Mouse (Mus musculus) E14TG2a.4 (cell line): ENCODE measurements around the gene Lbx1.

Experiments used
- H3K27me3 ChIP-seq: 2 replicates; pipeline ENCODE4 v1.6.1; 2014; ENCODE audit warnings: low read length, control low read depth; ENCODE audit not compliant: insufficient read depth
- H3K36me3 ChIP-seq: 2 replicates; pipeline ENCODE4 v1.6.1; 2014; ENCODE audit warnings: low read length, control low read depth; ENCODE audit not compliant: insufficient read depth
- H3K4me1 ChIP-seq: replicated peaks from 2 replicates; pipeline ENCODE4 v1.6.1; 2014; ENCODE audit warnings: low read depth, low read length, control low read depth
- H3K4me3 ChIP-seq: replicated peaks from 2 replicates; pipeline ENCODE4 v1.5.1; 2014; ENCODE audit warnings: mild to moderate bottlenecking, low read length
- H3K9me3 ChIP-seq: 2 replicates; pipeline ENCODE4 v1.6.1; 2014; ENCODE audit warnings: low read length, control low read depth
- CTCF ChIP-seq: conservative IDR thresholded peaks from 2 replicates; pipeline ENCODE4 v1.5.1; 2014; ENCODE audit warnings: low read length
- NANOG ChIP-seq: IDR thresholded peaks from 2 replicates; pipeline ENCODE4 v1.6.1; 2014; ENCODE audit warnings: borderline replicate concordance, low read length, mixed read lengths
- POU5F1 ChIP-seq: IDR thresholded peaks from 2 replicates; pipeline ENCODE4 v1.6.1; 2014; ENCODE audit warnings: low read length, borderline replicate concordance

Gene Lbx1

DNA sequence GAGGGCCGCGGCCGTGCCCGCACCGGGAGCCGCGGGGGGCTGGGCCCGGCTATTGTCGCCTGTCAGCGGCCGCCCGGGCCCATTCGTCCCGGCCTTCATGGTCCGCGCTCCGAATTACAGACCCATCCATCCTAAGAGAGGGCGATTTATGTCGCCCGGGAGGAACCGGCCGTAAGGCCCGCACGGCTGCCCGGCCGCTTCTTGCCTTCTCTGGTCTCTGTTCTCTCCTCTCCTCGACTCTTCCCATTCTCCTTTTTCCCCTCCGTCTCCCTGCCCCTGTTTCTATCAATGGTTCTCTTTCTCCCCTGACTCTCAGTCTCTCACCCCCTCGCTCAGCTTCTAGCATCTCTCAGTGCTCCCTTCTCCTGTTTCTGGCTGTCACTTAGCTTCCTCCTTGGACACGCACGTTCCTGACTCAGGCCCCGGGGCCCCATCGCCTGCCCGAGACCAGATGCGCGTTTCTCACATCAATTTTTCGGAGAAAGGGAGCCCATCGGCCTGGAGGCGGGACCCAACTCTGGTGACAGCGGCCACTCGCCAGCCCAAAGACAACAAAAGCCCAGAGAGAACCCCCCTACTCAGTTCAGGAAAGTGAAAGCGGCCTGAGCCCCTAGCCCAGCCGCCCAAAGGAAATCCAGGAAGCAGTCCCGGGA is 4.1 kb downstream of the Lbx1 start:
- TF ChIP-seq POU5F1 (no peak), NANOG (no peak), CTCF (no peak)
- peaks cover 95% of the 10 kb centered on the region for H3K27me3 ChIP-seq

DNA sequence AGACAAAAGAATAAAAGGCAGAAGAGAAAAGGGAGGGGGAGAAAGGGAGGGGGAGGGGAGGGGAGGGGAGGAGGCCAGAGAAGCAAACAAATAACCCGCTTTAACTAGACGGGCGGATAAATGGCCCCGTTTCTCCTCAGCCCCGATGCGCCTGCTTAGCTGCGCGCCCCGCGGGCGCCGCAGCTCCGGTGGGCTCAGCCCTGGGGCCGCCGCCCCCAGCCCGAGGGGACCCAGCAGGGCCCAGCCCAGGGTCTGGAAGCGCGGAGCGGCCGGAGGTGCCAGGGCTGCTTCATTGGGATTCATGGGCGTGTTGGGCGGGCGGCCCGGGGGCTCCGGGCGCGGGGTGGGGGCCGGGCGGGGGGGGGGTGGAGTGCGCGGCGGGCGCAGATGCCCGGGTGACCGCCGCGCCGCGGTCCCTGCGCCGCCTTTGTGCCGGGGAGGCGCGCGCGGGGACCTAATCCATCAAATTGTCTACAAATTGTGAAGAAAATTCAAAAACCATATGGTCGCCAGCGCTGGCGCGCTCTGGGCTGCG is 4.7 kb downstream of the Lbx1 start:
- H3K36me3 ChIP-seq = no peaks in the 10 kb centered on the region
- TF ChIP-seq NANOG = no peak
- no peak for TF ChIP-seq POU5F1
- no peak for TF ChIP-seq CTCF
- H3K4me1 ChIP-seq = peaks cover 39% of the 10 kb centered on the region
- no peaks in the 10 kb centered on the region for H3K9me3 ChIP-seq
- H3K4me3 ChIP-seq = peak overlapping the region; percentile 46; the same call in 1 of the 2 replicates
- peaks cover 95% of the 10 kb centered on the region for H3K27me3 ChIP-seq

More for the DNA sequence above, 4.1 kb downstream of the Lbx1 start:
- Histone ChIP-seq H3K4me1 (peaks cover 45% of the 10 kb centered on the region), H3K9me3 (no peaks in the 10 kb centered on the region), H3K36me3 (no peaks in the 10 kb centered on the region), H3K4me3 (peak overlapping the region; percentile 46; the same call in 1 of the 2 replicates)

DNA sequence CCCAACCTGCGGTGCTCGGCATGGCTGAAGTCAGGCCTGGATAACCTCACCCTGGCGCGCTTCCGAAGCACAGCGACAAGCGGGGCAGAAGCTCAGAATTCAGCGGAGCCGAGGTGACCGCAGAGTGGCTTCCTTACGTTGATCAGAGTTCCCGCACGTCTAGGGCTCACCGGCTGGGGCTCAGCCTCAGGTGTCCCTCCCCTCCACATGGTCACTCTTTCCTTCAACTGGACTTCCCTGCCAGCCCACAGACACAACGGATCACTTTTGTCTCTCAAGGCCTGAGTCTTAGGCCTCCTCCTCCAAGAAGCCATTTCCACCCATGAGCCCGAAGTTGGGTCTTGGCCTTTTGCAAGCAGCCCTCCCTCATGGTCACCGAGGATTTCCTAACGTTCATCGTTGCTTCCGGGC is 5.4 kb downstream of the Lbx1 start:
- Histone ChIP-seq H3K36me3 (no peaks in the 10 kb centered on the region), H3K4me3 (0 out of 2 replicates have a peak overlapping the region, but pooled peaks have one; percentile 13), H3K27me3 (peaks cover 96% of the 10 kb centered on the region), H3K4me1 (peaks cover 35% of the 10 kb centered on the region), H3K9me3 (no peaks in the 10 kb centered on the region)
- TF ChIP-seq CTCF (no peak), NANOG (no peak), POU5F1 (no peak)

DNA sequence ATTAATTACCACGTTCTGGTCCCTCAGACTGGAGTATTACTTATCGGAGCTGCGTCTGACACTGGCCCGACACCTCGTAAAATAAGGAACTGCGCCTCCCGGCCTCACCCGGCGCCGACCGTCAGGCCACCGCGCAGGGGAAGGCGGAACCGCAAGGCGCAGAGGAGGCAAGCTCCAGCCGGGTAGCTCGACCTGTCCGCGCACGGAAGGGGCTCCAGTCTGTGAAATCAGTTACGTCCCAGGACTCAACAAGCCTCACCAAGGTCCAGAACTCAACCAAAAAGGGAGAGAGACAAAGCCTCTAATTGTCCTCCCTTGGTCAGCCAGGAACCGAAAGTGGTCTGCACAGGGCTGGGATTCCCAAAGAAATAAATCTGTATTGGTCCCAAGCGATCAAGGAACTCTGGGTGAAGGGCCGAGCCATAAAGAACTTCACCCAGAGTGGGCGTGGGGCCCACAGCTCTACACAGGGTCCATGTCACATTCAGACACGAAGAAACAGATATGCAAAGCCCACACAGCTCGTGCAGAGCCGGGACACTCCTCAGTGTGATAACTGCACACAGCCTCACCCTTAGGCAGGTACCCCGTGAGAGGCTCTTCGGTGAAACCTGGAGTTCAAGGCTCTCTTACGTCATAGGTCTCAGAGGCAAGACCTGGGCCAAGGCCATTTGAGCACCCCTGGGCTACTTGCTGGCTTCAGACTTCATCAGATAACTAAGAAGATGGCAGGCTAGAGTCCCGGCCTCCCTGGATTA is 6.1 kb downstream of the Lbx1 start:
- Histone ChIP-seq H3K36me3 (no peaks in the 10 kb centered on the region), H3K27me3 (peaks cover 96% of the 10 kb centered on the region), H3K9me3 (no peaks in the 10 kb centered on the region), H3K4me3 (0 out of 2 replicates have a peak overlapping the region, but pooled peaks have one; percentile 13), H3K4me1 (peaks cover 39% of the 10 kb centered on the region)
- TF ChIP-seq NANOG (no peak), CTCF (no peak), POU5F1 (no peak)

DNA sequence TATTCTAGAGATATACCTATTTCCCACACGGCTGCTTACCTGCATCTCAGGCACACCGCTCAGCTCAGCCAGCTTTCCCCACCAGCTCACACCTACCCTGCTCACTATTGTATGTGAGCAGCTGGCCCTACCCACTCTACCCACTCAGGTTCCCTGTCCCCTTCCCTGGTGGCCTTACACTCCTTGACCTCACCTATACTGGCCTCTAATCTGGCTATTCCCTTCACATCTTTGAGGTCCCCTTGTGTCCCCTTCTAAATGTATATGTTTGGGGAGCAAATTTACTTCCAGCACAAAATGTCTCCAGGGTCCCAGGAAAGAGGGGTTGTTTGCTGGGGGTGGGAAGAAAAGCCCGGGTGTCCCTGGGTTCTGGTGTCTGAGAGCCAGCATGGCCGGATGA is 6.8 kb downstream of the Lbx1 start:
- no peaks in the 10 kb centered on the region for H3K9me3 ChIP-seq
- peaks cover 95% of the 10 kb centered on the region for H3K27me3 ChIP-seq
- H3K4me1 ChIP-seq = peaks cover 37% of the 10 kb centered on the region
- no peak overlapping the region for H3K4me3 ChIP-seq
- no peak for TF ChIP-seq CTCF
- no peak for TF ChIP-seq POU5F1
- TF ChIP-seq NANOG = no peak
- H3K36me3 ChIP-seq = no peaks in the 10 kb centered on the region

DNA sequence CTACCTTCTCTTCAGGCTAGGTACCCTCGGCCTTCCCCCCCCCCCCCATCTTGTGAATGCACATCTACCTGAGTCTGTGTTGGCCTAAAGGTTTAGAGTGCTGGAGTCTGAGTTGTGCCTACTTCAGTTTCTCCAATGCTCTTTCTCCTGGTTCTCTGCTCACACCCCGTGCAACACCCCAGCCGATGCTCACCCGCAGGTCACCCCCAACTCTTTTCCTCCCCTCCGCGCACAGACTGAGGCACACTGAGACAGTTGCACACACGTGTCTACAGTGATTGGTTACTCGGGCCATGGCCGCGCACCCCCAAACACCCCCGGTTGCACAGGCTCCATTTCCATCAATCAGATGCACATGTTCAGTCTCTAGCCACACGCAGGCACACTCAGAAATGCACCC is 7.5 kb downstream of the Lbx1 start:
- Histone ChIP-seq H3K4me1 (peaks cover 43% of the 10 kb centered on the region), H3K9me3 (no peaks in the 10 kb centered on the region), H3K4me3 (no peak overlapping the region), H3K27me3 (peaks cover 95% of the 10 kb centered on the region), H3K36me3 (no peaks in the 10 kb centered on the region)
- TF ChIP-seq CTCF (no peak), POU5F1 (no peak), NANOG (no peak)

DNA sequence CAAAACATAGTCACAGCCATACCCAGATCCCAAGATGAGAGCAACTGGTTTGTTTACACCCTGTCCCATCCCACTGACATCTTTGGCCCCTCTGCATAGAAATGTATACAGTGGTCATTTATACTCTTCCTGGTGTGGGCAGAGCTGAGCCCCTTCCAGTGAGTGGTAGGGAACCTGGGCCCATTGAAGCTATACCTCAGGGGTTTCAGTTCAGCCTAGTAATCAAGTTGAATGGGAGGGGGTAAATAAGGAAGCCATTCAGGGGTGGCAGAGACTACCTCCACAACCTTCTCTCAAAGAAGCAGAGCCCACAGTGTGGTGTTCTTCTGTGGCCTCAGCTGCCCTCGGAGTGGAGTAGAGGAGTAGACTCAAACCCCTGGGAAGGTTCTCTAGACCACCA is 7.9 kb downstream of the Lbx1 start:
- TF ChIP-seq NANOG (no peak), CTCF (no peak), POU5F1 (no peak)
- H3K9me3 ChIP-seq = no peaks in the 10 kb centered on the region

DNA sequence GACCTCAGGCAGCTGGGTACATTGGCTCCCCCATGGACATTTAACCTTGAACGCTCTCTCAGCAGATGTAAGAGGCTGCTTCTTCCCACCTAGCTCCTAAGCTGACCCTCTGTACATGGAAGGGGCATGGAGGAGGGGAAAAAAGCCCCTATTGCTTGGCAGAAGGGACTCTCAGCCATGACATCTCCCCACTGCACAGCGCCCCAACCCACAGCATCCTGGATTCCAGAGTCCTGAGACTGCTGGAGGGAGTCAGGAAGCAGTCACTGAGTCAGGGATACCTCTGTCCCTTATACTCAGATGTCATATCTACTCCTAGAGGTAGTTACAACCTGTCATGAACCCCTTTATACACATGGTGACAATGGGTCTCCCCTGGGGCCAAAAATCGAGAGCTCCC is 8.6 kb downstream of the Lbx1 start:
- Histone ChIP-seq H3K9me3 (no peaks in the 10 kb centered on the region), H3K4me3 (no peak overlapping the region), H3K36me3 (no peaks in the 10 kb centered on the region), H3K27me3 (peaks cover 95% of the 10 kb centered on the region), H3K4me1 (peaks cover 49% of the 10 kb centered on the region)
- TF ChIP-seq NANOG (no peak), POU5F1 (no peak), CTCF (no peak)

More for the DNA sequence above, 7.9 kb downstream of the Lbx1 start:
- Histone ChIP-seq H3K27me3 (peaks cover 95% of the 10 kb centered on the region), H3K4me3 (no peak overlapping the region), H3K36me3 (no peaks in the 10 kb centered on the region), H3K4me1 (peaks cover 46% of the 10 kb centered on the region)
